Mouse (Mus musculus): ENCODE measurements at regions not wholly inside any gene's neighbourhood (a gene's known extent, or its start where the extent isn't known, plus 50 kb on each side); places are given as distances from the start of the nearest gene placed in this dataset.

- DNase-seq (ENCODE audit: low read depth, low spot score) = no peak
- no peak overlapping the region for H3K27ac ChIP-seq (ENCODE audit: control insufficient read depth, low read depth, low read length)
- H3K36me3 ChIP-seq (ENCODE audit: control insufficient read depth in 1 of 2, insufficient read depth in 2 of 2, low read length in 2 of 2) = no peaks in the 10 kb centered on the region
- no peaks in the 10 kb centered on the region for H3K4me1 ChIP-seq (ENCODE audit: control insufficient read depth in 1 of 2, insufficient read depth in 2 of 2, low read length in 2 of 2)
- TF ChIP-seq CHD1 (IDR thresholded peaks at IDR 0.05; ENCODE audit: low read depth, low read length) = no peak
- no peak for TF ChIP-seq MAZ (IDR thresholded peaks at IDR 0.05; ENCODE audit: low read depth, low read length)
- no peak for TF ChIP-seq CTCF (IDR thresholded peaks at IDR 0.05 in 2 of 3, conservative IDR thresholded peaks at IDR 0.05 in 1 of 3; ENCODE audit: control insufficient read depth in 1 of 3, insufficient read depth in 1 of 3, low read depth in 2 of 3, low read length in 3 of 3, poor library complexity in 1 of 3, severe bottlenecking in 1 of 3)
- TF ChIP-seq MEF2A (IDR thresholded peaks at IDR 0.05; ENCODE audit: extremely low read depth, insufficient replicate concordance, low read depth, low read length, poor library complexity, severe bottlenecking) = no peak
- no peak for TF ChIP-seq ZKSCAN1 (IDR thresholded peaks at IDR 0.05; ENCODE audit: low read depth, low read length)
- TF ChIP-seq POLR2A (IDR thresholded peaks at IDR 0.05; ENCODE audit: control insufficient read depth in 1 of 2, insufficient read depth in 1 of 2, low read depth in 1 of 2, low read length in 2 of 2, poor library complexity in 1 of 2) = no peak
- TF ChIP-seq CHD2 (IDR thresholded peaks at IDR 0.05; ENCODE audit: low read length) = no peak
- no peak for TF ChIP-seq RCOR1 (IDR thresholded peaks at IDR 0.05; ENCODE audit: low read depth, low read length)
- TF ChIP-seq TAL1 (IDR thresholded peaks at IDR 0.05; ENCODE audit: low read length) = no peak
- TF ChIP-seq SIN3A (IDR thresholded peaks at IDR 0.05; ENCODE audit: low read length) = no peak
- no peak for TF ChIP-seq MAFK (IDR thresholded peaks at IDR 0.05; ENCODE audit: borderline replicate concordance, low read depth, low read length)
- TF ChIP-seq ETS1 (IDR thresholded peaks at IDR 0.05; ENCODE audit: low read depth, low read length) = no peak
- TF ChIP-seq USF2 (IDR thresholded peaks at IDR 0.05; ENCODE audit: borderline replicate concordance in 1 of 2, insufficient read depth in 1 of 2, low read depth in 1 of 2, low read length in 2 of 2) = no peak
- H3K9me3 ChIP-seq (replicated peaks; ENCODE audit: insufficient read depth, low read length) = no peaks in the 10 kb centered on the region
- peaks cover 0 to 1% of the 10 kb centered on the region in 2 experiments; a peak in 2 of 4 replicates for H3K27me3 ChIP-seq (ENCODE audit: control insufficient read depth in 1 of 2, insufficient read depth in 2 of 2, low read length in 2 of 2)
- no peaks in the 10 kb centered on the region for H3K79me2 ChIP-seq (ENCODE audit: control insufficient read depth, insufficient read depth, low read length, poor library complexity)
- no peak overlapping the region for H3K4me3 ChIP-seq (ENCODE audit: control insufficient read depth in 1 of 2, insufficient read depth in 1 of 2, low read depth in 2 of 2, low read length in 2 of 2)
- no peak overlapping the region for H3K9ac ChIP-seq (ENCODE audit: control insufficient read depth, low read depth, low read length, poor library complexity, severe bottlenecking)
Observed at GRCm38 (mm10) chr16:13054956-13055355, 54.5 kb upstream of the Ercc4 start.
